24 mouse cellular contexts compared by ENCODE assay signal in genomic region chr10:21554896-21555580, GRCm38 (mm10). TPM values are rescaled to one million over a fixed set of nuclear protein-coding genes. Genes with fewer than 3 reads are reported as not detected.
"Had no signal": no experiment of that assay in that cellular context is flagged by ENCODE, and none has a peak within 500 bp of the region (broad histone marks: within the 10 kb centered on the region; RNA-seq: fewer than 3 reads in every experiment).

No protein-coding gene starts in this region.

- H3K4me1 ChIP-seq: liver, embryonic 13.5 days had no signal

- H3K27me3 ChIP-seq: liver, embryonic 13.5 days had no signal

- H3K4me3 ChIP-seq: left cerebral cortex, adult 2 months; liver, embryonic 13.5 days had no signal

- H3K4me2 ChIP-seq: liver, embryonic 13.5 days; midbrain, embryonic 11.5 days had no signal

- H3K9ac ChIP-seq: liver, embryonic 13.5 days had no signal

- H3K27ac ChIP-seq: left cerebral cortex, adult 2 months; liver, embryonic 13.5 days; stomach, postnatal 0 days had no signal

- H3K9me3 ChIP-seq: liver, embryonic 13.5 days had no signal

- H3K36me3 ChIP-seq: liver, embryonic 13.5 days had no signal

- DNase-seq: layer of hippocampus, postnatal 36 days; liver, embryonic 13.5 days; lung, adult 2 months; lung, postnatal 14 days; lung, postnatal 4 days; midbrain, embryonic 14.5 days; thymus, adult 2 months; thymus, postnatal 14 days; thymus, postnatal 4 days had no signal

- ATAC-seq: intestine, postnatal 0 days had no signal

RNA-seq across cellular contexts. Expression of gene 1700020N01Rik, which starts 37.9 kb away (rescaled TPM):
- polyA plus RNA-seq: intestine, embryonic 14.5 days; limb, embryonic 11.5 days; limb, embryonic 14.5 days; liver, adult 2 months; liver, embryonic 13.5 days; liver, embryonic 16.5 days; lung, adult 2 months; lung, embryonic 16.5 days; midbrain, embryonic 11.5 days; midbrain, embryonic 14.5 days; midbrain, postnatal 0 days; neural tube, embryonic 11.5 days; neural tube, embryonic 14.5 days; spleen, adult 2 months; stomach, embryonic 14.5 days; stomach, postnatal 0 days had no signal
